In the genomic region with DNA sequence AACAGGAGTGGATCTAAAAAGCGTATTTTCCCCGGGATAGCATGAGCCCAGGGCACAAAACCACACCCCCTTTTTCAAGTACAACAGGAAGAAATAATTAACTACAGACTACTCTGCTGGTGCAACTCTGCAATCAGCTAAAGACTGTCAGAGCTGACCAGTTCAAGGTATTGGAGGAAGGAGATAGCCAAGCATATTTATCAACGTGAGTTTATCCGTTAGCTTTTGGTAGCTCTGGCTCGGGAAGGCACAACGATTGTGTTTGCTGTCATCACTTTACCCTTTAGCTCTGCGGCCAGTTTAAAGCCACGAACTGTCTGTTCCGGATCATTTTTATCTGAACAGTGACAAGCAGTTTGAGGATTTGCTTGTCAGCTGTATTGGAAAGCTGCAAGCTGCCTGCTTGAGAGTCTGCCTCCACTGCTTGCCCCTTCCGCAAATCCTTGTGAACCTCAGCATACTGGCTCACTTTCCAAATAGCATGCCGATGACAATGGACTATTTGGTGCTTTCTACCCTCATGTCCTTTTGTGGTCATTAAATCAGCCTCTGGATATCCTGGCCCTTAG, we compare ENCODE assay signal across 11 mouse cellular contexts.
DNase-seq lines count a peak whose midpoint lies in the region; ATAC-seq and TF ChIP-seq lines count a peak whose summit lies in the region.
"Had no signal": no experiment of that assay in that cellular context is flagged by ENCODE, and none has a peak within 500 bp of the region (broad histone marks: within the 10 kb centered on the region; RNA-seq: fewer than 3 reads in every experiment).

No protein-coding gene starts in this region.

- TF ChIP-seq CTCF in kidney, adult 2 months (conservative IDR thresholded peaks at IDR 0.05; ENCODE audit: insufficient read depth, insufficient read length, low read depth, low read length): no peak
- no peak for TF ChIP-seq CTCF in liver, embryonic 14.5 days (IDR thresholded peaks at IDR 0.05; ENCODE audit: low read depth)

- WGBS in kidney, adult 2 months: 45% methylated on average over 11 of the region's 11 CpGs
- WGBS in heart, embryonic 14.5 days: 3% methylated on average over 11 of the region's 11 CpGs
- 18% methylated on average over 11 of the region's 11 CpGs for WGBS in liver, embryonic 14.5 days (ENCODE audit: insufficient replicate concordance)

- no peaks in the 10 kb centered on the region for H3K27me3 ChIP-seq in kidney, adult 2 months (replicated peaks; ENCODE audit: control insufficient read depth, insufficient read depth, low read length)
- no peaks in the 10 kb centered on the region for H3K27me3 ChIP-seq in heart, embryonic 14.5 days (ENCODE audit: control insufficient read depth, insufficient read depth, low read length)
- H3K27me3 ChIP-seq in liver, embryonic 14.5 days (ENCODE audit: control insufficient read depth, insufficient read depth, low read length): no peaks in the 10 kb centered on the region
- H3K27me3 ChIP-seq: embryonic facial prominence, embryonic 12.5 days; megakaryocyte, embryonic 14.5 days had no signal

- H3K4me2 ChIP-seq in heart, embryonic 14.5 days (ENCODE audit: low read length): peak overlapping the region; percentile 67
- H3K4me2 ChIP-seq in liver, embryonic 14.5 days (ENCODE audit: low read depth): peak overlapping the region; percentile 40
- H3K4me2 ChIP-seq: embryonic facial prominence, embryonic 12.5 days had no signal

- no peak for TF ChIP-seq POLR2A in kidney, adult 2 months (IDR thresholded peaks at IDR 0.05; ENCODE audit: low read depth, low read length)

- no peak overlapping the region for H3K27ac ChIP-seq in kidney, adult 2 months (ENCODE audit: insufficient read depth, low read depth, low read length)
- peak overlapping the region; percentile 93 to 95 for H3K27ac ChIP-seq in heart, embryonic 14.5 days (replicated peaks in 1 of 2; ENCODE audit: control insufficient read depth in 1 of 2, insufficient read depth in 1 of 2, low read depth in 2 of 2, low read length in 2 of 2)
- no peak overlapping the region for H3K27ac ChIP-seq in liver, embryonic 14.5 days
- H3K27ac ChIP-seq: embryonic facial prominence, embryonic 12.5 days had no signal

- no peak for TF ChIP-seq EP300 in liver, embryonic 14.5 days (IDR thresholded peaks at IDR 0.05; ENCODE audit: low read depth)

- peak; percentile 54 for DNase-seq in kidney, adult 2 months
- DNase-seq in kidney, postnatal 10 days: no peak
- DNase-seq in liver, embryonic 14.5 days (ENCODE audit: low read depth in 3 of 3, low spot score in 3 of 3): no peak
- DNase-seq in layer of hippocampus, postnatal 25 days (ENCODE audit: extremely low spot score in 1 of 2, low spot score in 1 of 2): no peak
- no peak for DNase-seq in right cerebral cortex, postnatal 4 days
- DNase-seq: gastrocnemius, postnatal 36 days had no signal

- H3K9ac ChIP-seq in heart, embryonic 14.5 days (ENCODE audit: low read length): peak overlapping the region; percentile 56
- no peak overlapping the region for H3K9ac ChIP-seq in liver, embryonic 14.5 days (replicated peaks)
- H3K9ac ChIP-seq: embryonic facial prominence, embryonic 12.5 days had no signal

- no peaks in the 10 kb centered on the region for H3K4me1 ChIP-seq in kidney, adult 2 months (ENCODE audit: control insufficient read depth, insufficient read depth, low read length)
- peaks cover 10 to 29% of the 10 kb centered on the region in 2 experiments for H3K4me1 ChIP-seq in heart, embryonic 14.5 days (ENCODE audit: control insufficient read depth in 2 of 2, insufficient read depth in 2 of 2, low read length in 2 of 2)
- H3K4me1 ChIP-seq in liver, embryonic 14.5 days (replicated peaks; ENCODE audit: control insufficient read depth in 2 of 2, insufficient read depth in 2 of 2, low read length in 1 of 2): peaks cover 0 to 8% of the 10 kb centered on the region in 2 experiments; a peak in 2 of 4 replicates

- no peaks in the 10 kb centered on the region for H3K36me3 ChIP-seq in kidney, adult 2 months (ENCODE audit: control insufficient read depth, insufficient read depth, low read length)
- no peaks in the 10 kb centered on the region for H3K36me3 ChIP-seq in heart, embryonic 14.5 days (ENCODE audit: control insufficient read depth, insufficient read depth, low read length)
- no peaks in the 10 kb centered on the region for H3K36me3 ChIP-seq in liver, embryonic 14.5 days (replicated peaks; ENCODE audit: control insufficient read depth, insufficient read depth, low read depth)
- H3K36me3 ChIP-seq: embryonic facial prominence, embryonic 12.5 days had no signal

- ATAC-seq in common myeloid progenitor, adult 5-6 weeks (replicated peaks; ENCODE audit: low read depth, poor library complexity, severe bottlenecking): peak; percentile 79
- ATAC-seq in heart, embryonic 14.5 days (ENCODE audit: insufficient number of reproducible peaks, insufficient read depth, low FRiP score, low read depth): peak; percentile 65
- peak; percentile 35; the same call in 1 of the 2 replicates for ATAC-seq in liver, embryonic 14.5 days (ENCODE audit: insufficient read depth)
- no peak for ATAC-seq in activated CD4-positive, CD25-positive, alpha-beta regulatory T cell, adult 4 months

- peaks cover 4% of the 10 kb centered on the region; the same call in 1 of the 2 replicates for H3K9me3 ChIP-seq in heart, embryonic 14.5 days (ENCODE audit: control insufficient read depth, low read length)
- H3K9me3 ChIP-seq in liver, embryonic 14.5 days (ENCODE audit: control insufficient read depth, low read length): no peaks in the 10 kb centered on the region
- H3K9me3 ChIP-seq: embryonic facial prominence, embryonic 12.5 days had no signal

- no peak overlapping the region for H3K4me3 ChIP-seq in kidney, adult 2 months (ENCODE audit: insufficient read depth, low read depth, low read length)
- peak overlapping the region; percentile 28; a peak in 3 of 4 replicates for H3K4me3 ChIP-seq in heart, embryonic 14.5 days (ENCODE audit: control insufficient read depth in 1 of 2, insufficient read depth in 1 of 2, low read depth in 1 of 2, low read length in 2 of 2)
- peak overlapping the region in 1 of 2 experiments; percentile 19; a peak in 1 of 4 replicates for H3K4me3 ChIP-seq in liver, embryonic 14.5 days (ENCODE audit: insufficient read depth in 1 of 2, low read depth in 2 of 2, low read length in 2 of 2)
- H3K4me3 ChIP-seq: embryonic facial prominence, embryonic 12.5 days; megakaryocyte, embryonic 14.5 days had no signal

Comparison
In these comparisons a context has a peak if more than half of its experiments do, and no peak if none do; other contexts are left out.
1. H3K27ac ChIP-seq: peak in heart, embryonic 14.5 days (2 of 2); none in kidney, adult 2 months (single experiment) and liver, embryonic 14.5 days (single experiment).